Mouse (Mus musculus): ENCODE data around the gene Hspa1b. TPM values are rescaled to one million over a fixed set of nuclear protein-coding genes. Genes with fewer than 3 reads are reported as not detected.
"Not testable (repeated sequence)": the region's sequence is repeated elsewhere in the genome, so short reads cannot be mapped to it uniquely, and the experiment has no call there.

Gene Hspa1b
- polyA plus RNA-seq, 1 experiment from 2014 or later = 0.64 TPM

GRCm38 (mm10) chr17:34977000-34977399 lies 18.0 kb upstream of the Hspa1b start:
- Histone ChIP-seq H3K4me3 (ENCODE audit: low read depth, low read length) (no peak overlapping the region), H3K4me2 (replicated peaks; ENCODE audit: low read depth) (no peak overlapping the region), H3K27ac (ENCODE audit: low read depth, low read length) (no peak overlapping the region), H3K36me3 (ENCODE audit: control insufficient read depth, insufficient read depth) (no peaks in the 10 kb centered on the region), H3K27me3 (replicated peaks; ENCODE audit: control insufficient read depth, insufficient read depth, low read length) (no peaks in the 10 kb centered on the region), H3K4me1 (replicated peaks; ENCODE audit: control insufficient read depth, insufficient read depth, low read length) (0 out of 2 replicates have a peak, but pooled peaks cover 6% of the 10 kb centered on the region), H3K9me3 (ENCODE audit: control insufficient read depth) (no peaks in the 10 kb centered on the region), H3K9ac (ENCODE audit: low read depth, low read length) (no peak overlapping the region)
- WGBS = 94% methylated on average over 20 of the region's 20 CpGs
- TF ChIP-seq CTCF (IDR thresholded peaks at IDR 0.05; ENCODE audit: low read depth) = no peak
- no peak for ATAC-seq

GRCm38 (mm10) chr17:34975581-34976492 lies 16.8 kb upstream of the Hspa1b start:
- WGBS = 78% methylated on average over 3 of the region's 3 CpGs
- Histone ChIP-seq H3K4me3 (ENCODE audit: low read depth, low read length) (no peak overlapping the region), H3K9ac (ENCODE audit: low read depth, low read length) (no peak overlapping the region), H3K36me3 (ENCODE audit: control insufficient read depth, insufficient read depth) (no peaks in the 10 kb centered on the region), H3K4me1 (replicated peaks; ENCODE audit: control insufficient read depth, insufficient read depth, low read length) (0 out of 2 replicates have a peak, but pooled peaks cover 6% of the 10 kb centered on the region), H3K9me3 (ENCODE audit: control insufficient read depth) (no peaks in the 10 kb centered on the region), H3K27me3 (replicated peaks; ENCODE audit: control insufficient read depth, insufficient read depth, low read length) (no peaks in the 10 kb centered on the region), H3K27ac (ENCODE audit: low read depth, low read length) (no peak overlapping the region), H3K4me2 (replicated peaks; ENCODE audit: low read depth) (no peak overlapping the region)
- ATAC-seq = no peak
- TF ChIP-seq CTCF (IDR thresholded peaks at IDR 0.05; ENCODE audit: low read depth) = no peak

GRCm38 (mm10) chr17:34972069-34972749 lies 13.2 kb upstream of the Hspa1b start, which contains the start of the genes Hspa1a and Hspa1l:
Gene Hspa1a, minus strand, starts transcription at chr17:34972156.
Gene Hspa1l, plus strand, starts transcription at chr17:34972703.
- not testable (repeated sequence) for H3K36me3 ChIP-seq (ENCODE audit: control insufficient read depth, insufficient read depth); H3K9ac ChIP-seq (ENCODE audit: low read depth, low read length); H3K27ac ChIP-seq (ENCODE audit: low read depth, low read length); H3K4me1 ChIP-seq (replicated peaks; ENCODE audit: control insufficient read depth, insufficient read depth, low read length); H3K9me3 ChIP-seq (ENCODE audit: control insufficient read depth)
- ATAC-seq = peak; percentile 95
- Histone ChIP-seq H3K4me3 (ENCODE audit: low read depth, low read length) (peak within 1 kb of the TSS; percentile 28), H3K27me3 (replicated peaks; ENCODE audit: control insufficient read depth, insufficient read depth, low read length) (peaks cover 15% of the 10 kb centered on the region), H3K4me2 (replicated peaks; ENCODE audit: low read depth) (peak within 1 kb of the TSS; percentile 64)
- WGBS = under 1% methylated on average over 29 of the region's 33 CpGs

GRCm38 (mm10) chr17:34971694-34972068 lies 12.6 kb upstream of the Hspa1b start:
- H3K27ac ChIP-seq (ENCODE audit: low read depth, low read length); H3K9ac ChIP-seq (ENCODE audit: low read depth, low read length); H3K36me3 ChIP-seq (ENCODE audit: control insufficient read depth, insufficient read depth); H3K9me3 ChIP-seq (ENCODE audit: control insufficient read depth); H3K4me1 ChIP-seq (replicated peaks; ENCODE audit: control insufficient read depth, insufficient read depth, low read length): not testable (repeated sequence)
- peak; percentile 48; the same call in 1 of the 2 replicates for ATAC-seq
- 5% methylated on average over 19 of the region's 43 CpGs for WGBS
- H3K27me3 ChIP-seq (replicated peaks; ENCODE audit: control insufficient read depth, insufficient read depth, low read length) = peaks cover 15% of the 10 kb centered on the region
- H3K4me3 ChIP-seq (ENCODE audit: low read depth, low read length) = peak overlapping the region; percentile 28
- H3K4me2 ChIP-seq (replicated peaks; ENCODE audit: low read depth) = peak overlapping the region; percentile 64

GRCm38 (mm10) chr17:34970850-34971249 lies 11.8 kb upstream of the Hspa1b start:
- H3K4me3 ChIP-seq (ENCODE audit: low read depth, low read length); H3K4me1 ChIP-seq (replicated peaks; ENCODE audit: control insufficient read depth, insufficient read depth, low read length); H3K9me3 ChIP-seq (ENCODE audit: control insufficient read depth); H3K4me2 ChIP-seq (replicated peaks; ENCODE audit: low read depth); H3K36me3 ChIP-seq (ENCODE audit: control insufficient read depth, insufficient read depth); ATAC-seq; H3K27ac ChIP-seq (ENCODE audit: low read depth, low read length); H3K9ac ChIP-seq (ENCODE audit: low read depth, low read length): not testable (repeated sequence)
- H3K27me3 ChIP-seq (replicated peaks; ENCODE audit: control insufficient read depth, insufficient read depth, low read length) = peaks cover 15% of the 10 kb centered on the region
- WGBS = 37% methylated on average over 18 of the region's 37 CpGs

GRCm38 (mm10) chr17:34969822-34970221 lies 10.8 kb upstream of the Hspa1b start, which contains the start of gene Gm20481:
Gene Gm20481, plus strand, starts transcription at chr17:34969912.
- not testable (repeated sequence) for H3K9me3 ChIP-seq (ENCODE audit: control insufficient read depth); H3K4me3 ChIP-seq (ENCODE audit: low read depth, low read length); H3K4me1 ChIP-seq (replicated peaks; ENCODE audit: control insufficient read depth, insufficient read depth, low read length); H3K4me2 ChIP-seq (replicated peaks; ENCODE audit: low read depth); H3K36me3 ChIP-seq (ENCODE audit: control insufficient read depth, insufficient read depth); H3K9ac ChIP-seq (ENCODE audit: low read depth, low read length); ATAC-seq; H3K27ac ChIP-seq (ENCODE audit: low read depth, low read length)
- peaks cover 15% of the 10 kb centered on the region for H3K27me3 ChIP-seq (replicated peaks; ENCODE audit: control insufficient read depth, insufficient read depth, low read length)
- 59% methylated on average over 6 of the region's 11 CpGs for WGBS

All from intestine, postnatal 0 days (tissue).